In genomic region chr4:80004366-80004700, GRCm38 (mm10) we compare ENCODE assay signal across 17 mouse cellular contexts.
DNase-seq lines count a peak whose midpoint lies in the region; ATAC-seq lines count a peak whose summit lies in the region.
"Had no signal": no experiment of that assay in that cellular context is flagged by ENCODE, and none has a peak within 500 bp of the region (broad histone marks: within the 10 kb centered on the region; RNA-seq: fewer than 3 reads in every experiment).

No protein-coding gene starts in this region.

- DNase-seq in 3134 (ENCODE audit: extremely low read depth, insufficient read length, low spot score) (peak; percentile 96), 416B (ENCODE audit: low read depth) (peak; percentile 9)
- peak; percentile 7 for DNase-seq in fibroblast of lung, adult 2 months (ENCODE audit: low read depth)
- DNase-seq in T-cell, adult 2 months (ENCODE audit: low spot score) = no peak
- no peak for DNase-seq in right cerebral cortex, postnatal 4 days
- DNase-seq: adrenal gland, adult 2 months; adrenal gland, adult 8-10 months; adrenal gland, postnatal 14 days; adrenal gland, postnatal 25 days; B cell, adult 2 months; cerebellum, adult 11 months; cerebellum, adult 11-12 months; cerebellum, adult 18-20 months; cerebellum, adult 2 months; cerebellum, adult 8-10 months; cerebellum, adult 9-10 months had no signal

- ATAC-seq in monocyte, adult 5-6 weeks (replicated peaks; ENCODE audit: insufficient number of reproducible peaks, low FRiP score, low TSS enrichment, poor library complexity, severe bottlenecking) = no peak

Comparison
In these comparisons a context has a peak if more than half of its experiments do, and no peak if none do; other contexts are left out.
1. DNase-seq: peak in 3134 (single experiment), 416B (single experiment) and fibroblast of lung, adult 2 months (single experiment); none in T-cell, adult 2 months (single experiment) and right cerebral cortex, postnatal 4 days (single experiment).